Mouse (Mus musculus) ES-Bruce4 (cell line): ENCODE results near the gene Krtap1-5. TPM values are rescaled to one million over a fixed set of nuclear protein-coding genes. Genes with fewer than 3 reads are reported as not detected.
"Not testable (repeated sequence)": the region's sequence is repeated elsewhere in the genome, so short reads cannot be mapped to it uniquely, and the experiment has no call there.

Source experiments
- H3K27ac ChIP-seq: 2 replicates; pipeline ENCODE4 v1.5.1; 2012; ENCODE audit warnings: low read length, inconsistent platforms; ENCODE audit not compliant: insufficient read depth
- H3K27me3 ChIP-seq: 2 replicates; pipeline ENCODE4 v1.6.1; 2012; ENCODE audit warnings: mild to moderate bottlenecking, low read length, inconsistent platforms; ENCODE audit not compliant: control insufficient read depth, poor library complexity, insufficient read depth, severe bottlenecking
- H3K36me3 ChIP-seq: 2 replicates; pipeline ENCODE4 v1.6.1; 2012; ENCODE audit warnings: inconsistent platforms, mild to moderate bottlenecking, low read length, moderate library complexity; ENCODE audit not compliant: control insufficient read depth, poor library complexity, insufficient read depth, severe bottlenecking
- H3K4me1 ChIP-seq: one replicate; pipeline ENCODE4 v1.8.1; 2011; ENCODE audit warnings: low read length; ENCODE audit not compliant: control insufficient read depth, insufficient read depth
- H3K4me3 ChIP-seq: 2 replicates; pipeline ENCODE4 v1.5.1; 2011; ENCODE audit warnings: low read depth, mild to moderate bottlenecking, low read length
- H3K9ac ChIP-seq: 2 replicates; pipeline ENCODE4 v1.6.1; 2012; ENCODE audit warnings: low read depth, mild to moderate bottlenecking, inconsistent platforms; ENCODE audit not compliant: poor library complexity, severe bottlenecking
- H3K9me3 ChIP-seq: replicated peaks from 2 replicates; pipeline ENCODE4 v1.6.1; 2012; ENCODE audit warnings: mild to moderate bottlenecking, low read length, inconsistent platforms; ENCODE audit not compliant: control insufficient read depth, poor library complexity, insufficient read depth, severe bottlenecking
- CTCF ChIP-seq: IDR thresholded peaks from one replicate; pipeline ENCODE4 v1.8.1; 2011; ENCODE audit warnings: low read depth, low read length
- EP300 ChIP-seq: IDR thresholded peaks from 2 replicates; pipeline ENCODE4 v1.6.1; 2011; ENCODE audit warnings: low read depth, low read length; ENCODE audit not compliant: insufficient read depth
- POLR2A ChIP-seq: IDR thresholded peaks from one replicate; pipeline ENCODE4 v1.8.1; 2011; ENCODE audit warnings: low read length; ENCODE audit not compliant: insufficient read depth
- polyA plus RNA-seq: library from polyadenylated mRNA; stranded (reverse); fragments of >200 nt; gene quantifications from 2 replicates; pipeline ENCODE4 v1.2.4, GENCODE M21; 2011; ENCODE audit warnings: low read depth; ENCODE audit not compliant: missing spikeins, insufficient read depth, insufficient read length

The Krtap1-5 gene
- polyA plus RNA-seq = not detected in 2 replicates

DNA sequence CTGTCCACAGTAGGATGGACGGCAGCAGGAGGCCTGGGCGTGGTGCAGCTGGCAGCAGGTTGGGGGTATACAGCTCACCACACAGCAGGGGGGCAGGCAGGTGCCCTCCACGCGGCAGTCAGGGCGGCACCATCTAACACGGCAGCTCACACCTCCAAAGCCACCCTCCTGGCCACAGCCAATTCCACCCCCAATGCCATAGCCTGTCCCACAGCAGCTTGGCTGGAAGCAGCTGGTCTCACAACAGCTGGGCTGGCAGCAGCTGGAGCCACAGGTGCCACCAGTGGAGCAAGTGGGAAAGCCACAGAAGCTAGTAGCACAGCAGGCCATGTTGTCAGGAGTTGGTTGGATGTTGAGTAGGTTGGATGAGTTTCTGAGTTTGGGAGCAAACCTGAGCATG is at the start of gene Krtap1-5:
TSS of gene Krtap1-5 (minus strand) at position 381 of the 400 bp plus-strand sequence.
- Histone ChIP-seq H3K9ac (no peak within 1 kb of the TSS), H3K4me1 (no peaks in the 10 kb centered on the region), H3K27me3 (no peaks in the 10 kb centered on the region), H3K9me3 (no peaks in the 10 kb centered on the region), H3K27ac (no peak within 1 kb of the TSS), H3K36me3 (no peaks in the 10 kb centered on the region), H3K4me3 (no peak within 1 kb of the TSS)
- TF ChIP-seq EP300 (no peak), POLR2A (no peak), CTCF (no peak)

GRCm38 (mm10) chr11:99628138-99628537 is 47.3 kb upstream of the Krtap1-5 start, which contains the start of gene Krtap4-1:
Gene Krtap4-1 (minus strand): TSS chr11:99628238.
- H3K4me1 ChIP-seq = no peaks in the 10 kb centered on the region
- H3K4me3 ChIP-seq = no peak within 1 kb of the TSS
- no peak within 1 kb of the TSS for H3K27ac ChIP-seq
- TF ChIP-seq CTCF = no peak
- TF ChIP-seq EP300 = no peak
- no peak for TF ChIP-seq POLR2A
- no peaks in the 10 kb centered on the region for H3K9me3 ChIP-seq
- no peak within 1 kb of the TSS for H3K9ac ChIP-seq
- no peaks in the 10 kb centered on the region for H3K36me3 ChIP-seq
- H3K27me3 ChIP-seq = no peaks in the 10 kb centered on the region; the same call in 1 of the 2 replicates

GRCm38 (mm10) chr11:99620335-99620734 is 39.5 kb upstream of the Krtap1-5 start, which contains the start of gene Gm11562:
Gene Gm11562 (minus strand): TSS chr11:99620435.
- no peaks in the 10 kb centered on the region for H3K36me3 ChIP-seq
- H3K4me3 ChIP-seq = no peak within 1 kb of the TSS
- no peaks in the 10 kb centered on the region for H3K4me1 ChIP-seq
- H3K27me3 ChIP-seq = no peaks in the 10 kb centered on the region; the same call in 1 of the 2 replicates
- no peak for TF ChIP-seq EP300
- TF ChIP-seq POLR2A = no peak
- TF ChIP-seq CTCF = no peak
- H3K9ac ChIP-seq = no peak within 1 kb of the TSS
- no peak within 1 kb of the TSS for H3K27ac ChIP-seq
- H3K9me3 ChIP-seq = no peaks in the 10 kb centered on the region

DNA sequence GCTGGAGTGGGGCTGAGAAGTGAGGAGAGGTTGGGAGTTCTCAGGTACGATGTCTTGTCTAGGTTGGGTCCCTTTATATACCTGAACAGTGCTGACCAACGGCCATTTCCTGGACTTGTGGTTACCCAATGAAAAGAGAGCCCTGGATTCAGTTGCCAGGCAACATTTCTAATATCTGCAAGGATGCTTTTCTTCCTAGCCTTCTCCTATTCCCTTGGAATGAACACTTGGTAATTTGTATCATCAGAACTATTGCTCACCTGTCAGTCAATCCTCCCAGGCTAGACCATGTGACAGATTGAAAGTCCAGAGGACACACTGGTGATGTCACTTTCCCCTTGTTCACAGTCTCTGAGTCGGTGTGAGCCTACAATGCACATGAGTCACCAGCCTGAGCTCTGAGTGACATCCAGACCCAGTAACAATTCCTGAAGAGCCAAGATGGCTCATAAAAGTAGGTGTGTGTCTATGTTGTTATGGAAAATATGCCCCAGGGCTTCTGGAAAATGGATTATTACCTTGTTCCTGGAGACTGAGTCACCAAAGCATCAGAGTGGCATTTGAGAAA is 34.1 kb upstream of the Krtap1-5 start, which contains the start of gene Krtap2-4:
TSS of gene Krtap2-4 (minus strand) at position 51 of the 568 bp plus-strand sequence.
- Histone ChIP-seq H3K9ac (no peak within 1 kb of the TSS), H3K27ac (no peak within 1 kb of the TSS), H3K27me3 (no peaks in the 10 kb centered on the region), H3K36me3 (no peaks in the 10 kb centered on the region), H3K9me3 (no peaks in the 10 kb centered on the region), H3K4me3 (no peak within 1 kb of the TSS), H3K4me1 (no peaks in the 10 kb centered on the region)
- TF ChIP-seq CTCF (no peak), POLR2A (no peak), EP300 (no peak)

DNA sequence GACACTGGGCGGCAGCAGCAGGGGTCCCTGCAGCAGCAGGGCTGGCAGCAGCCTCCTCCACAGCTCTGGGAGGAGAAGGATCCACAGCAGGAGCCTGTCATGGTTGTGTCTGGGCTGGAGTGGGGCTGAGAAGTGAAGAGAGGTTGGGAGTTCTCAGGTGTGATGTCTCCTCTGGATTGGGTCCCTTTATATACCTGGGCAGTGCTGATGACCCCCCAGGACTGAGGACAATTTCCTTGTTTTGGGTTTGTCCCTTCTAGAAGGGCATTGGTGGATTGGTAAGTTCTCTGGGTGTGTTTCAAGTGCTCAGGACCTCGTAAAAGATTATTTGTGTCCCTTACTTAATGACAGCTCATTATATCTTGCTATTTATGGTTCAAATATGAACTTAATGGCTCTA is 29.3 kb upstream of the Krtap1-5 start, which contains the start of gene Gm11937:
TSS of gene Gm11937 (minus strand) at position 101 of the 400 bp plus-strand sequence.
- not testable (repeated sequence) for H3K36me3 ChIP-seq, H3K4me1 ChIP-seq, H3K9ac ChIP-seq, H3K4me3 ChIP-seq, H3K27ac ChIP-seq, H3K9me3 ChIP-seq, H3K27me3 ChIP-seq

GRCm38 (mm10) chr11:99609126-99609525 is 28.3 kb upstream of the Krtap1-5 start:
- Histone ChIP-seq H3K9ac (no peak overlapping the region), H3K4me3 (no peak overlapping the region), H3K27me3 (no peaks in the 10 kb centered on the region), H3K9me3 (no peaks in the 10 kb centered on the region), H3K36me3 (no peaks in the 10 kb centered on the region), H3K4me1 (no peaks in the 10 kb centered on the region), H3K27ac (no peak overlapping the region)
- TF ChIP-seq CTCF (no peak), EP300 (no peak), POLR2A (no peak)

- H3K4me3 ChIP-seq, H3K9me3 ChIP-seq, H3K4me1 ChIP-seq, H3K9ac ChIP-seq, H3K36me3 ChIP-seq, H3K27ac ChIP-seq, H3K27me3 ChIP-seq: not testable (repeated sequence)
These were observed 22.4 kb upstream of the Krtap1-5 start, which contains the start of gene Gm11938 for GRCm38 (mm10) chr11:99603208-99603607. Gene Gm11938 (minus strand): TSS chr11:99603308.

DNA sequence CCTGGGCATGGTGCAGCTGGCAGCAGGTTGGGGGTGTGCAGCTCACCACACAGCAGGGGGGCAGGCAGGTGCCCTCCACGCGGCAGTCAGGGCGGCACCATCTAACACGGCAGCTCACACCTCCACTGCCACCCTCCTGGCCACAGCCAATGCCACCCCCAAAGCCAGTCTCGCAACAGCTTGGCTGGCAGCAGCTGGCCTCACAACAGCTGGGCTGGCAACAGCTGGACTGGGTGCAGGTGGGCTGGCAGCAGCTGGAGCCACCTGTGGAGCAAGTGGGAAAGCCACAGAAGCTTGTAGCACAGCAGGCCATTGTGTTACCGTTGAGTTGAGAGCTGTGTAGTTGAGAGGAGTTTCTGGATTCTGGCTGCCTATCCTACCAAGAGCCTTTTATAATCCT is 16.9 kb upstream of the Krtap1-5 start, which contains the start of gene Krtap9-3:
TSS of gene Krtap9-3 (minus strand) at position 364 of the 400 bp plus-strand sequence.
- not testable (repeated sequence) for H3K9me3 ChIP-seq, H3K9ac ChIP-seq, H3K36me3 ChIP-seq, H3K27me3 ChIP-seq, H3K4me3 ChIP-seq, H3K27ac ChIP-seq, H3K4me1 ChIP-seq
